Mouse (Mus musculus) liver, adult (tissue): ENCODE measurements around the gene Zcchc18.
"Not testable (repeated sequence)": the region's sequence is repeated elsewhere in the genome, so short reads cannot be mapped to it uniquely, and the experiment has no call there.

Source experiments
- GATA4 ChIP-seq: IDR thresholded peaks from 2 replicates; pipeline ENCODE4 v1.6.1; 2014; ENCODE audit warnings: mild to moderate bottlenecking, low read length; ENCODE audit not compliant: insufficient replicate concordance

The Zcchc18 gene

GRCm38 (mm10) chrX:136992978-136993547, at the start of gene Zcchc18:
Gene Zcchc18 (plus strand): TSS chrX:136993155.
- no peak for TF ChIP-seq GATA4

- TF ChIP-seq GATA4: no peak
These were observed 33.3 kb upstream of the Zcchc18 start for GRCm38 (mm10) chrX:136959688-136960087.

GRCm38 (mm10) chrX:136975397-136975796, 17.6 kb upstream of the Zcchc18 start, which contains the start of gene Tmsb15b2:
Gene Tmsb15b2 (minus strand): TSS chrX:136975497.
- not testable (repeated sequence) for TF ChIP-seq GATA4

DNA sequence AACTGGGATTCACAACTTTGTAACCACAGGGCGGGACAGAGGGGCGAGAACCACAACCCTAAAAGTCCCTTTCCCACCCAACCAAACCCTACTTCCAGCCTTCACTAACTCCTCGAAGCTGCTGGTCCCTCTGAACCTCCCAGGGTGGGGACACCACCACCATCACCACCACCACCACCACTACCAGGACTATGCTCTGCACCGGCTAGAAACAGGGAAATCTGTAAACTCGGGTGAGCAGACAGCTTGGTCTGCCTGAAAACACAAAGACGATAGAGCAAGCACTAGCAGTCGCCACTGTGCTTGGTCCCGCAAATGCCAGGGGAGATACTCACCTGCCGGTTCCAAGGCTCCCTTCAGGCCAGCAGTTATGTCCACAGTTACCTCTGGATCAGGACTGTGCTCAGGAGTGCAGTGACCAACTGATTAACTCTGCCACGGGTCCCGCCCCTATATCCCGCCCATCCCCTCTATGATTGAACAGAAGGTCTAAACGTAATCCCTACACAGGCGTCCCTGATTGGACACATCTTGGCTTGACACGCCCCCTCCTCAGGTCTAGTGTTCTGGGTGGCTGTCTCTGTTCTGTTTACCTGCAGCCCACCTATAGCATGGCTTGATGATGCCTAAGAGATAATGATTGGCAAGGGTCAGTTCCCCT, 16.4 kb upstream of the Zcchc18 start, which contains the start of the genes Tmsb15l and Tmsb15b1:
Tmsb15l (minus strand) TSS at position 446 of the 661 bp plus-strand sequence.
Tmsb15b1 (minus strand) TSS at position 451 of the 661 bp plus-strand sequence.
- TF ChIP-seq GATA4: no peak

DNA sequence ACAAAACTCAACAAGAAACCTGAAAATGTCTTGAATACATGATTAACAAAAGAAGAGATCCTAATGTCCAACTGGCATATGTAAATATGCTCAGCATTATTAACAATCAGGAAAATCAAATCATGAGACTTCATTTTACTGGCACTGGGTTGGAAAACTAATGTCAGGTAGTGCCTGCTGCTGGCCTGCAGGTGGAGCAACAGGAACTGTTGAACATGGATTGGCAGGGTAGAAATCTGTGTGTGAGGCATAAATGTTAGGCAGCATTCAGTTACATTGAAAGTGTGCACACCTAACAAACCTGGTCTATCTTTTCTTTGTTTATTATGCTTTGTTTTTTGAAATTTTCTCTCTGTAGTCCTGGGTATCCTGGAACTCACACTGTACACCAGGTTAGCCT, 14.3 kb upstream of the Zcchc18 start:
- TF ChIP-seq GATA4: no peak

- no peak for TF ChIP-seq GATA4
These were observed 6.9 kb upstream of the Zcchc18 start for GRCm38 (mm10) chrX:136986039-136986438.

DNA sequence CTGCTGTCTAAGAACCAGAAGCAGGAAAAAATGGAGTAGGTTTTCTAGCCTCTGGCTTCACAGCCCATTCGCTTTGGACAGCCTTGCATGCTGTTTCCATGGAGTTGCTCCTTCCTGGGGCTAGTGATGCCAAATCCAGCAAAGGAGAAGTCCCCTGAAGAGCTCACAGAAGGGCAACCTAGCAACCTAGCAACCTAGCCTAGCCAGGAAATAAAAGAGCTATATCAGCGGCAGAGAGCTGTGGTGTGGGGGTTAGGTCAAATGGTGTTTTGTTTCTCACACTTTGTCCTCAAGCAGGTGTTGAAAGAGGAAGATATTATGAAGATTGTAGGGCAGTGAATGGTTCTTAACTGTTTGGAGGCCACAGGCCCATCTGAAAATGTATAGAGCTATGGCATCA, 1.7 kb upstream of the Zcchc18 start:
- TF ChIP-seq GATA4: no peak

DNA sequence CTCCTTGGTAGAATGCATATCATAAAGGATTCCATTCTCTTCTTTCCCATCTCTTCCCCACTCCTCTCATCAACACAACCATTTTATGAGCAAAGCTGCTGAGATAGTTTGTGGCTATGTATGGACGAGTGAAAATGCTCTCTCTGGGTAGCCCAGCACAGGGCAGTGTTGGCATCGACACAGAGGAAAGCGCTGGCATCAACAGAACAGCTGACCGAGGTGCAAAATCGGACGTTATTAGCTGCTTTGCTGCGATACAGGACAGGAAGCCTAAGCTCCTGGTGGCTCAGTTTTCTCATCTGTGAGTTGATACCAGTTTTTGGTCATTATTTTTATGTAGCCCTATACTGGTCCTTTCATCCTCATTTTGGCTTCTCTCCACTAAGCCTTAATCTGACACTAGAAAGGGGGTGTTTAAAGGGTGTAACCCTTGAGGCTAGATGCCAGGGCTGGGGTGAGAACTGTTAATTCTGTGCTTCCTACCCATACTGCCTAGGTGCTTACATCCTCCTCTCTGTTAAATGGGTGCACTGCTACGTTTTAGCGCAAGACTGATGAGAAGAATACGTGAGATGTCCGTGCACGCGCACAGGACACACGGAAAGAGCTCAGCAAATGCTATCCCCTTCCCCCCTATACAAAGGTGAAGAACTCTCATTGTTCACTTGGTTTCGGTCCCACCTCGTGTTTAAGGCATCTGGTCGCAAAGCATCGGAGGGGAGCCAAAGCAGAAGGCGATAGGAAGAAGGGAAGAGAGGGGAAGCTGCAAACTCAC, 577 bp upstream of the Zcchc18 start:
- TF ChIP-seq GATA4: no peak

- no peak for TF ChIP-seq GATA4
These were observed 686 bp downstream of the Zcchc18 start for GRCm38 (mm10) chrX:136993641-136994040.

- no peak for TF ChIP-seq GATA4
These were observed 3.3 kb downstream of the Zcchc18 start for GRCm38 (mm10) chrX:136996256-136996655.

DNA sequence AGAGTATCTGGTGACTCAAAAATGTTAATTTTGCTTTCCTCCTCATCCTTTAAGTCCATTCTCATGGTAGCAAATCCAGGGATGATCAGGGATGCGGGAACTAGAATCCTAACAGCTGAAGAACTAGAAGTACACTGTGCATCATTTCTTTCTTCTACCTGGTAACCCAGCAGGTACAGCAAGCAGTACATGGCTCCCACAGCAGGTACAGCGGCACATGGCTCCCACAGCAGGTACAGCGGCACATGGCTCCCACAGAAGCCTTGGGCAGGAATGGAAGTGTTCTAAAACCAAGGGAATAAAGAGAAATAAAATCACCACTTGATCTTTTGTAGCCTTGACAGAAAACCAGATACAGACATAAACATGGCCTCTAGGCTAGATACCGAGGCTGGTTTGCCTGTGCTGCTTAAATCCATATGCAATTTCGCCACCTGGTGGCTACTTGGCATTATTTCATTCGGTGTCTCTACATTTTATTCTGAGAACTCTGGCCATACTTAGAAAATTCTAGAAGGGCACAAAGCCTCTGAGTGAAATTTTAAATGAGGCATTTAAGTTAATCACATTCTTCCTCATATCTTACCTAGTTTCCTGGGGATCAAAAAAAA, 22.2 kb downstream of the Zcchc18 start:
- no peak for TF ChIP-seq GATA4

GRCm38 (mm10) chrX:137017668-137018067, 24.7 kb downstream of the Zcchc18 start:
- TF ChIP-seq GATA4: no peak

GRCm38 (mm10) chrX:137019310-137019709, 26.4 kb downstream of the Zcchc18 start:
- TF ChIP-seq GATA4: no peak

GRCm38 (mm10) chrX:137030916-137031315, 38.0 kb downstream of the Zcchc18 start:
- no peak for TF ChIP-seq GATA4

GRCm38 (mm10) chrX:137031726-137032125, 38.8 kb downstream of the Zcchc18 start:
- no peak for TF ChIP-seq GATA4
